Mouse (Mus musculus) myocyte (in vitro differentiated cells): ENCODE data around the gene Ror2.

Source experiments
- CEBPB ChIP-seq: IDR thresholded peaks from 2 replicates; pipeline ENCODE4 v1.6.1; 2011; ENCODE audit warnings: mild to moderate bottlenecking, moderate library complexity; ENCODE audit not compliant: poor library complexity, insufficient read depth, severe bottlenecking
- E2F4 ChIP-seq: IDR thresholded peaks from one replicate; pipeline ENCODE4 v1.6.1; 2011; ENCODE audit warnings: mild to moderate bottlenecking, control low read depth, moderate library complexity; ENCODE audit not compliant: insufficient read depth
- MAX ChIP-seq: IDR thresholded peaks from one replicate; pipeline ENCODE4 v1.6.1; 2011; ENCODE audit warnings: low read depth, mild to moderate bottlenecking, control low read depth
- MYOD1 ChIP-seq, 3 experiments: IDR thresholded peaks; one replicate each; pipeline ENCODE4 v1.6.1; 2011; ENCODE audit warnings: control low read depth in 2 of 3, low read depth in 2 of 3, mild to moderate bottlenecking in 2 of 3, moderate library complexity in 1 of 3; ENCODE audit not compliant: insufficient read length in 2 of 3, control insufficient read depth in 1 of 3
- MYOG ChIP-seq, 3 experiments: IDR thresholded peaks; one replicate each; pipeline ENCODE4 v1.6.1; 2011; ENCODE audit warnings: control low read depth in 2 of 3, low read depth in 2 of 3, mild to moderate bottlenecking in 2 of 3; ENCODE audit not compliant: insufficient read length in 2 of 3, control insufficient read depth in 1 of 3, insufficient read depth in 1 of 3
- POLR2A ChIP-seq: IDR thresholded peaks from one replicate; pipeline ENCODE4 v1.6.1; 2011; ENCODE audit warnings: low read depth, mild to moderate bottlenecking, control low read depth, moderate library complexity; ENCODE audit not compliant: insufficient read length
- POLR2AphosphoS2 ChIP-seq: IDR thresholded peaks from one replicate; pipeline ENCODE4 v1.6.1; 2011; ENCODE audit warnings: low read depth, control low read depth; ENCODE audit not compliant: insufficient read length
- REST ChIP-seq: IDR thresholded peaks from one replicate; pipeline ENCODE4 v1.6.1; 2011; ENCODE audit warnings: mild to moderate bottlenecking, control low read depth, moderate library complexity; ENCODE audit not compliant: insufficient read depth, insufficient read length
- SRF ChIP-seq: IDR thresholded peaks from one replicate; pipeline ENCODE4 v1.6.1; 2011; ENCODE audit warnings: low read depth; ENCODE audit not compliant: control insufficient read depth, insufficient read length
- TCF12 ChIP-seq: IDR thresholded peaks from one replicate; pipeline ENCODE4 v1.6.1; 2011; ENCODE audit warnings: mild to moderate bottlenecking, control low read depth; ENCODE audit not compliant: poor library complexity, insufficient read depth, severe bottlenecking
- USF1 ChIP-seq: IDR thresholded peaks from one replicate; pipeline ENCODE4 v1.6.1; 2011; ENCODE audit warnings: low read depth, mild to moderate bottlenecking, control low read depth, moderate library complexity

DNA sequence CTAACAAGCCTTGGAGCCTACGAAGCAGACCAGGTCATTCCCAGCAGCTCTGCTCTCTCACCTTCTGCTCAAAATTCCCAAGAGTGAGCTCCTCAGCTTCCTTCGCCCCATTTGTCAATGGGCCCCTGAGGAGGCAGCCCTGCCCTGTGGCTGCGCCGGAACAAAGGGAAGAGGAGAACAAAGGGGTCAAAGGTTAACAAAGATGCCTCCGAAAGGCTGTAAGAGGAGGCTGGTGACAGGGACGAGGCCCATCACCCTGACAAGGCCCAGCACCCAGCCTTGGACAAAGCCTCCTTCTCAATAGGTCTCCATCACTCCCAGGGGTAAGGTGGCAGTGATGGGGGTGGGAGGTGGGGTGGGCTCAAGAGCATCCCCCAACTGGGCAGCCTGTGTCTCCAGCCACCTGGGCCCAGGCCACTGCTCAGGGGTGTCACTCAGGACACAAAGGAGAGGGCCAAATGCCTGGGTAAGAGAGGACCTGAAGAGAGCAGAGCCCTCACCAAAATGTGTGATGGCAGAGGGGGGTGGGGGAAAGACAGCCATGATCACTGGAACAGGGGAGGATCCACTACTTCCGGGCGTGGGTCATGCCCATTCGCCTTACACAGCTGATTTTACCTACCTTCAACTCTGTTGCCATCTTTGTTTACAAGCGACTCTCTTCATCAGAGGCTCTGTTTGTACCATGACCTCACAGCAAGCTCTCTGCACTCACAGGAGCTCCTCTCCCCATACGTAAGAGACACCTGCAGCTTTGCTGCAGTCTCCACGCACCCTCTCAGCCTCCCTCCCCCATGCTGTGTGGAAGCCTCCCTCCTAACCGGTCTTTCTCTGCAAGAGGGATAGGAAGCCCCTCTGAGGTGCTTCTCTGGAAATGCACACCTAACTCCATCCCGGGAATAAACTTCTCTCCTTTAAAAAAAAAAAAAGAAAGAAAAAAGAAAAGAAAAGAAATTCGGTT is 51.8 kb downstream of the Ror2 start:
- no peak for TF ChIP-seq POLR2AphosphoS2
- no peak for TF ChIP-seq POLR2A
- no peak for TF ChIP-seq REST
- no peak for TF ChIP-seq MYOD1 (IDR thresholded peaks at IDR 0.05; ENCODE audit: control insufficient read depth in 1 of 3, insufficient read length in 2 of 3, low read depth in 2 of 3)
- TF ChIP-seq MAX: no peak
- TF ChIP-seq MYOG (IDR thresholded peaks at IDR 0.05; ENCODE audit: control insufficient read depth in 1 of 3, insufficient read depth in 1 of 3, insufficient read length in 2 of 3, low read depth in 2 of 3): no peak
- no peak for TF ChIP-seq CEBPB
- no peak for TF ChIP-seq SRF
- no peak for TF ChIP-seq TCF12
- no peak for TF ChIP-seq USF1
- no peak for TF ChIP-seq E2F4
